Mouse (Mus musculus): Measurements from ENCODE around the gene Morn1.

Gene Morn1

GRCm38 (mm10) chr4:155190275-155190674 is 103.9 kb downstream of the Morn1 start:
- no peak for DNase-seq (ENCODE audit: low read depth)
